Mouse (Mus musculus) embryonic fibroblast, embryonic 13.5 days (primary cell): Measurements from ENCODE around the gene Upk3b. TPM values are rescaled to one million over a fixed set of nuclear protein-coding genes. Genes with fewer than 3 reads are reported as not detected.
"Not testable (repeated sequence)": the region's sequence is repeated elsewhere in the genome, so short reads cannot be mapped to it uniquely, and the experiment has no call there.

ENCODE experiments used
- H3K27ac ChIP-seq: 2 replicates; pipeline ENCODE4 v1.5.1; 2012; ENCODE audit warnings: low read length, control low read depth, inconsistent platforms; ENCODE audit not compliant: insufficient read depth
- H3K4me1 ChIP-seq: 2 replicates; pipeline ENCODE4 v1.6.1; 2011; ENCODE audit warnings: low read length; ENCODE audit not compliant: control insufficient read depth, insufficient read depth
- H3K4me3 ChIP-seq: 2 replicates; pipeline ENCODE4 v1.5.1; 2011; ENCODE audit warnings: mild to moderate bottlenecking, control low read depth, low read length; ENCODE audit not compliant: insufficient read depth
- CTCF ChIP-seq: IDR thresholded peaks from 2 replicates; pipeline ENCODE4 v1.5.1; 2011; ENCODE audit warnings: mild to moderate bottlenecking, control low read depth, low read length, moderate library complexity, borderline replicate concordance; ENCODE audit not compliant: insufficient read depth
- POLR2A ChIP-seq: IDR thresholded peaks from 2 replicates; pipeline ENCODE4 v1.6.1; 2011; ENCODE audit warnings: low read depth, mild to moderate bottlenecking, control low read depth, low read length, moderate library complexity
- polyA plus RNA-seq: library from polyadenylated mRNA; stranded (reverse); fragments of >200 nt; gene quantifications from 2 replicates; pipeline ENCODE4 v1.2.4, GENCODE M21; 2011; ENCODE audit warnings: low read depth; ENCODE audit not compliant: missing spikeins, insufficient read length

Gene Upk3b
- polyA plus RNA-seq, 1 experiment: 1.0 TPM

DNA sequence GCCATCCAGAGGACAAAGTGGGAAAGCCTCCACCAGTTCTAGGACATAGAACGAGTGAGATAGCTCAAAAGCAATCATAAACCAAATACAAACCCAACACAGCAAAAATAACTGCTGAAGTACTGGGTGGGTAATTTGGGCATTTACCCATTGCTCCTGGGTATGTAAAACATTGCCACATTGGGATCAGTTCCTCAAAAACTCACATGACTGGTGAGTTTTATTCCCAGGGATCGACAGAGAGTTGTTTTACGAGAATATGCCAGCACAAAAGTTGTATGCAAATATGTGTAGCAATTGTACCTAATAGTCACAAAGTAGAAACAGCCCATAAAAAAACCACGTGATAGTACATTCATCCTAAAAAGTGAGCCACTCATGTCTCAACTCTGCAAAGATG lies 3.4 kb upstream of the Upk3b start:
- Histone ChIP-seq H3K4me1 (no peaks in the 10 kb centered on the region), H3K4me3 (no peak overlapping the region), H3K27ac (no peak overlapping the region)
- TF ChIP-seq POLR2A (no peak), CTCF (no peak)

DNA sequence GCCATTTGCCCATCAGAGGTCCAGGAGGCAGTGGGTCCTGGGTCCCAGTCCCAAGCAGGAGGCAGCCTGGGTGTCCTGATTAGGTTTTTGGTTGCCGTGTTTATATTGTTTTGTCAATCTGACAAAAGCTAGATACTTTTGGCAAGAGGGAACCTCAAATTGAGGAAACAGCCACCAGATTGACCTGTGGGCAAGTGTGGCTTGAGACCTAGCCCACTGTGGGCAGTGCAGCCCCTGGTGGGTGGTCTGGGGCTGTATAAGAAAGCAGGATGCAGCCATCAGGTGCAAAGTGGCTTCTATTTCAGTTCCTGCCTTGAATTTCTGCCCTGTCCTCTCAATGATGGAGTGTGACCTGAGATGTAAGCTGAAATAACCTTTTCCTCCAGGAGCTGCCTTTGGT lies 3.0 kb upstream of the Upk3b start:
- TF ChIP-seq POLR2A (no peak), CTCF (no peak)
- Histone ChIP-seq H3K4me1 (no peaks in the 10 kb centered on the region), H3K27ac (no peak overlapping the region), H3K4me3 (no peak overlapping the region)

DNA sequence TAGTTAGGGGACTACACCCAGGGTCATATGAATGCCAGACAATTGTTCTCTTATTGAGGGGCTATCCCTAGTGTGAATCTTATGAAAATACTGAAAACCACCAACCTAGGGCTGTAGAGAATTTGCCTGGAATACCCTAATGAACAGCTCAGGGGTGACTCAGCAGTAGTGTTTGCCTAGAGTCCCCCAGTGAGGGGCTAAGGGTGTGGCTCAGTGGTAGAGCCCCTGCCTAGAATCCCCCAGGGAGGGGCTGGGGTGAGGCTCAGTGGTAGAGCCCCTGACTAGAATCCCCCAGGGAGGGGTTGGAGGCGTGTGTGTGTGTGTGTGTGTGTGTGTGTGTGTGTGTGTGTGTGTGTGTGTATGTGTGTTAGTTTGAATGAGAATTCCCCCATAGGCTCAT lies 1.6 kb upstream of the Upk3b start:
- Histone ChIP-seq H3K4me3 (no peak overlapping the region), H3K27ac (no peak overlapping the region), H3K4me1 (no peaks in the 10 kb centered on the region)
- TF ChIP-seq CTCF (no peak), POLR2A (no peak)

DNA sequence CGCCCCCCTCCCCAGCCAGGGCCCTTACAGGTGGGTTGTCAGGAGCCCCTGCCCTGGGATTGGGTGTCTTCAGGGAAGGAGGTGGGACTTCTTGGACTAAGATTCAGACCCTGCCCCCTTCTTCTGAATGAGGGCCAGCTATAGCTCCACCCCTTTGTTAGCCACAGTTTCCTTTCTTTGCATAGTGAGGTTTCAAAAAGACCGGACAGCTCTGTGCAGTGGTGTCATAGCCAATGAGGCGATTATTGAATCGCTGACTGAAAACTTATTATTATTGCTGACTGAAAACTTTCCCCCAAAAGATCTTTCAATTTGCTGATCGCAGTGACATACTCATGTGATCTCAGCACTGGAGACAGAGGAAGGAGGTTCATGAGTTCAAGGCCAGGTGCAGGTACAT lies 1.9 kb downstream of the Upk3b start:
- TF ChIP-seq CTCF (no peak), POLR2A (no peak)
- H3K4me1 ChIP-seq: no peaks in the 10 kb centered on the region
- H3K27ac ChIP-seq: no peak overlapping the region
- no peak overlapping the region for H3K4me3 ChIP-seq

DNA sequence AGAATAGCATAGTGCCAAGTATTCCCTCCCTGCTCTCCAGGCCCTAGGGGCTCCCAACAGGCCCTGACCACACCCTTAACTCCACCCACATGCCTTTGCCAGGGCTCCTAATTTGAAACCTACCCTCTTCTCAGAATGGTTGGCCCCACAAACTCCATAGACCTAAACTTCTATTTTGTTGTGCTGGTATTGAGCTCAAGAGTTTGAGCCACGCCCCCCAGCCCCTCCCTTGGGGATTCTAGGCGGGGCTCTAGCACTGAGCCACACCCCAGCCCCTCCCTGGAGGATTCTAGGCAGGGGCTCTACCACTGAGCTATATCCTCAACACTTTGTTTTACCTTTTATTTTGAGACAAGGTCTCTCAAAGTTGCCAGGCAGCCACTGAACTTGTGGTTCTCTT lies 3.0 kb downstream of the Upk3b start:
- no peaks in the 10 kb centered on the region for H3K4me1 ChIP-seq
- TF ChIP-seq CTCF: no peak
- TF ChIP-seq POLR2A: no peak
- no peak overlapping the region for H3K27ac ChIP-seq
- no peak overlapping the region for H3K4me3 ChIP-seq

DNA sequence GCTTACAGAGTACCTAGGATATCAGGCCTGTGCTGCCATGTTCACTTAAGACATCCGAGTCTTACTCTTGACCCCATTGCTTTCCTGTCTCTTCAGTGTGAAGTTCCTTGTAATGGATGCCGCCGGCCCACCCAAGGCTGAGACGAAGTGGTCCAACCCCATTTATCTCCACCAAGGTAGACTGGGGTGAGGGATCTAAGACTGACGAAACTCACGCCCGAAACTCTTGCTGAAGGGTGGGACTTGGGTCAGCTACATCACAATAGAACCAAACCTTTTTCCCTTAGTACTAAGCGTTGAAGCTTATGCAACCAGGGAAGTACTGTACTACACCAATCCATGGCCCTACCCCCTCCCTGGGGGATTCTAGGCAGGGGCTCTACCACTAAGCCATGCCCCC lies 3.4 kb downstream of the Upk3b start:
- H3K27ac ChIP-seq: no peak overlapping the region
- TF ChIP-seq POLR2A (no peak), CTCF (no peak)

DNA sequence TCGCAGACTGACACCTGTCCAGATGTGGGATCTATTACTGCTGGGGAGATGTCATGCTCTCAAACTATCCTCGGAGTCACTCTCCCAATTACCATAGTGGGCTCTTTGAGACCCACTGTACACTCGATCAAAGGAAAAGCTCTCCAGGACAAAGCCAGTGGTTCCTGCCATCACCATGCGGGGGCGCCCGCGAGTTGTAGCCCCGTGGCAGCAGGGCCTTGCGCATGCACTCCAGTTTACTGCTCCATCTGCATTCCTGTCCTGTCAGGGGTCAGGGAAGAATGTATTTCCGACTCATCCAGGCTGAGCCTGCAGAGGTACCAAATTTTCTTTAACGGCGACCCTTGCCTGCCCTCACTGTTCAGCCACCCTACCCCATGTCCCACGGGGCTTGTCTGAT lies 6.6 kb downstream of the Upk3b start:
- Histone ChIP-seq H3K4me1 (no peaks in the 10 kb centered on the region), H3K4me3 (no peak overlapping the region), H3K27ac (no peak overlapping the region)
- TF ChIP-seq CTCF: no peak
- no peak for TF ChIP-seq POLR2A

More for the DNA sequence above, 3.4 kb downstream of the Upk3b start:
- no peaks in the 10 kb centered on the region for H3K4me1 ChIP-seq
- H3K4me3 ChIP-seq: no peak overlapping the region

DNA sequence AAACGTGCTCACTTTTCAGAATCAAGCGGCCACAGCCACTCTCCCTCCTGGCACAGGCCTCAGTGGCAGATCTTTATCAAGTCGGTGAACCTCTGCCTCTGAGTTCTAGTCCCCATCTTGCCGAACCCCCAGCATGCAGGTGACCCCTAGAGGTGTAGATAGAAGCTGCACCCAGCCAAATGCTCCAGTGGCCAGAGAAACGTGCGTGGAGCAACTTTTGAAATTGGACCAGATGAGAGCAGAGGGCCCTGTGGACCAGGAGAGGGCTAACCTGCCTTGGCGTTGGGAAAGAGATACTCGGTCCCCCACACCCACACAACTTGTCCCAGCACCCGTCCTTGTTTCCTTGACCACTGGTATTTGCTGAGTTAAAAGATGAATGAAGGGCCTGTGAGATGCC lies 7.1 kb downstream of the Upk3b start:
- 0 out of 2 replicates have a peak, but pooled peaks have one; percentile 19 for TF ChIP-seq CTCF
- TF ChIP-seq POLR2A: no peak
- Histone ChIP-seq H3K4me1 (peaks cover 4% of the 10 kb centered on the region; the same call in 1 of the 2 replicates), H3K27ac (no peak overlapping the region), H3K4me3 (no peak overlapping the region)

DNA sequence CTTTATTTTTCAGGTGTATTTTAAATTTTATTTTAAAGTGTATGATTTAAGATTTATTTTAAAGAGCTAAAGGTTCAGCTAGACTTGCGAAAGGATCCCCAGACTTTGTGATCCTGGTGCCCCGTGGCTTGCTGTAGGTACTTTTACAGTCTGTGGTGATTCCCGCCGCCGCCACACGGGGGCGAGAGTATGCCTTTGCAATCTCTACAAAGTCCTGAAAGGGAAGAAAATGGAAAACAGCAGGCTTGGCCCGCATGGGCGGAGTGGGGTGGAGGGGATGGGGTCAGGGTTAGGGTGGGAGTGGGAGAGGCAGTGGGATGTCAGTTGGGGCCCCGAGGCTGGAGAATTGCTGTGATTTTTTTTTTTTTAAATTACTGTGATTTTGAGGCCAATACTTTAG lies 7.7 kb downstream of the Upk3b start:
- H3K27ac ChIP-seq: no peak overlapping the region
- no peak overlapping the region for H3K4me3 ChIP-seq
- H3K4me1 ChIP-seq: peaks cover 4% of the 10 kb centered on the region; the same call in 1 of the 2 replicates
- peak; percentile 61 for TF ChIP-seq CTCF
- no peak for TF ChIP-seq POLR2A

DNA sequence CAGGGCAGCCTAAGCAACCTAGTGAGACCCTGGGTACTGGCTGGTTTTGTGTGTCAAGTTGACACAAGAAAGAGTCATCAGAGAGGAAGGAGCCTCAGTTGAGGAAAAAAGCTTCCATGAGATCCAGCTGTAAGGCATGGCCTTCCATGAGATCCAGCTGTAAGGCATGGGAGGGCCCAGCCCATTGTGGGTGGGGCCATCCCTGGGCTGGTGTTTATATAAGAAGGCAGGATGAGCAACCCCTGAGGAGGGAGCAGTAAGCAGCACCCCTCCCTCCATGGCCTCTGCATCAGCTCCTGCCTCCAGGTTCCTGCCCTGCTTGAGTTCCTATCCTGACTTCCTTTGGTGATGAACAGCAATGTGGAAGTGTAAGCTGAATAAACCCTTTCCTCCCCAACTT lies 10.2 kb downstream of the Upk3b start:
- not testable (repeated sequence) for H3K4me3 ChIP-seq, H3K4me1 ChIP-seq, H3K27ac ChIP-seq

DNA sequence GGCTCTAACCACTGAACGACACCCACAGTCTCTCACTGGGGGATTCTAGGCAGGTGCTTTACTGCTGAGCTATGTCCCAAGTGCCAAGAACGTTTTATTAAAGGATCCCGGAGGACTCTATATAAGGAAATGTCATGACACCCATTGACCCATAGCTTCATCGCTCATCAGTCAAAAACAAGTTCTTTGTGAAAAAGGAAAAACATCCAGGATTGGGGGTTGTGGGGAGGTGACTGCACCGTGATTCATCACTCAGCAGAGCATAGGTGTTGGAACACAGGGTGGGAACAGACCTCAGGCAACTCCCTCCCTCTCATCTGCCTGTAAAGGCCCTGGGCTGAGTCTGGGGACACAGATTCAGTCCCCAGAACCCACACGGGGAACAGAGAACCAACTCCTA lies 11.6 kb downstream of the Upk3b start:
- Histone ChIP-seq H3K4me1 (peaks cover 9% of the 10 kb centered on the region; the same call in 1 of the 2 replicates), H3K4me3 (no peak overlapping the region), H3K27ac (peak overlapping the region; percentile 91)
- no peak for TF ChIP-seq POLR2A
- no peak for TF ChIP-seq CTCF
